Mouse (Mus musculus): Measurements from ENCODE around the gene Prpsap1. TPM values are rescaled to one million over a fixed set of nuclear protein-coding genes. Genes with fewer than 3 reads are reported as not detected.

Prpsap1 gene
- total RNA-seq, 2 experiments from 2014 or later = 70.6 to 82.9 TPM

DNA sequence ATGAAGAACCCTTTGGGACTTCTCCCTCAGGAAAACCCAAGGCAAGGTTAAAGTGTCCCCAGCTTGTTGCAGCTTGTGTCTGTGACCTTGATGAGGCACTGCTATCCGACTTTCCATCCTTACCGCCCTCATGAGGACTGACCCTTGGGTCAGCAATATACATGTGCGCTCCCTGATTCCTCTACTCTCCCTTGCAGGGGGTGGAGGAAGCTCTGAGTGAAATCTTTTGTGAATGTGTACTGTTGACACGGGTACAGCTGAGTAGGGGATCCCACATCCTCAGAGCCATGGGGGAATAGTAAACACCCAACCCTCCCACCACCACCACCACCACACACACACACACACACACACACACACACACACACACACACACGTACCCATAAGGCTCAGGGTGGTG is 30.7 kb downstream of the Prpsap1 start:
- intact Hi-C loops (cut with DNase I) = loop anchor here (10.0 kb wide), 1 partner anchor 239 kb away; no protein-coding TSS in a partner anchor
- no peak for DNase-seq (ENCODE audit: low spot score in 2 of 2)

DNA sequence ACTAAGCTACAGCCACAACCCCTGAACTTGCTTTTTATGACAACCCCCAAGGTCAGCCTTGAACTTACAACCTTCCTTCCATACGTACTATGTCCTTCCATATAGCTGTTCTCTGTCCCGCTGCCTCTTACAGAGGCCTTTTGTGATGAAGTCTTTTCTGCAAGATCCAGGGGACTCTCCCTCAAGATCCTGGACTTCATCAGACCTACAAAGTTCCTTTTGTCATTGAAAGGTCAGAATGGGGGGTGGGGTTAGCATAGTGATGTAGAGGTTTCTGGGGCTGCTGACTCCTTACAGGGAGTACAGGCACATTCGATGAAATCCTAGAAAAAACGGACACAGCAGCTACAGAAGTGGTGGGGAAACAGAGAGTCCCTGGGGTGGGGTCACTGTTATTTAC is 34.2 kb downstream of the Prpsap1 start:
- intact Hi-C loops (cut with DNase I) = loop anchor here (10.0 kb wide), 1 partner anchor 235 kb away; no protein-coding TSS in a partner anchor

GRCm38 (mm10) chr11:116456234-116456633 is 37.8 kb downstream of the Prpsap1 start:
- DNase-seq (ENCODE audit: low spot score in 2 of 2) = no peak
- intact Hi-C loops (cut with DNase I) = no loop called here

More for the DNA sequence above, 34.2 kb downstream of the Prpsap1 start:
- no peak for DNase-seq (ENCODE audit: low spot score in 2 of 2)

DNA sequence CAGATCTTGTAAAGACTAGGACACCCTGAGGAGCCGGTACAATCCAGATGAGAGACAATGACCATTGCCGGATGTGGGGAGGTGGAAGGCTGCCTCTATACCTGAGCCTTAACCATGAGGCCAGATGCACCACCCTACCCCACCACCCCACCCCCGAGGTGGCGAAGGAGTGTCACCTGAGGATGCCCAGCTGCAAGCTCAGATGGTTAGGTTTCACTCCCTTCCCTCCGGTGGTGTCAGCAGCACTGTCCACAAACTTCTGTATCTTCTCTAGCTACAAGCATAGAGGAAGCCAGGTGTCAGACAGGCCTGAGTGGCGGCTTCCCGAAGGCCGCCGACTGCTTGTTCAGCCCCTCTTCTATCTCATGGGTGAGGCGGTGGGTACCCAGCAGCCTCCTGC is 40.1 kb downstream of the Prpsap1 start:
- no peak for DNase-seq (ENCODE audit: low spot score in 2 of 2)
- intact Hi-C loops (cut with DNase I) = no loop called here

DNA sequence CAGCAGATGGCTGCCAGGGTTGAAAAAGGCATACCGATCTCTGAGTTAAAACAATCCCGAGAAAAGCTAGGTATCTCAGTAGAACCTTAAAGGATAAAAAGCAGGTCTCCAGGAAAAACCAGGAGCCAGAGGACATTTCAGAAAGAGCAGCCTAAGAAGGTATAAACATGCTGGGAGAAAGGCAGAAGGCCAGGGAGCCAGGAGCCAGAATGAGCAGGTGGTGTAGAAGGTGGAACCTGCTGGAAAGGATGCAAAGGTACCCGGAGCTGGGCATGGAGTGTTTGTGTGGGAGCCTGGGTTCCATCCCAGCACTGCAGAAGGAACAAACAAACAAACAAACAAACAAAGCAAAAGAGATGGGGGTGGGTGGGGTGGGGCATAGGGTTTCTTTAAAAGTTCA is 44.7 kb downstream of the Prpsap1 start:
- no peak for DNase-seq (ENCODE audit: low spot score in 2 of 2)
- intact Hi-C loops (cut with DNase I) = no loop called here

GRCm38 (mm10) chr11:116447822-116448221 is 46.2 kb downstream of the Prpsap1 start:
- intact Hi-C loops (cut with DNase I) = no loop called here
- DNase-seq (ENCODE audit: low spot score in 2 of 2) = no peak

GRCm38 (mm10) chr11:116446308-116446887 is 47.6 kb downstream of the Prpsap1 start:
- intact Hi-C loops (cut with DNase I) = loop anchor here (1.0 kb wide), 1 partner anchor 127 kb away; no protein-coding TSS in a partner anchor
- no peak for DNase-seq (ENCODE audit: low spot score in 2 of 2)

- intact Hi-C loops (cut with DNase I) = loop anchor here (1.0 kb wide), 1 partner anchor 126 kb away; no protein-coding TSS in a partner anchor
- peak; percentile 96 for DNase-seq (ENCODE audit: low spot score in 2 of 2)
These were observed 48.2 kb downstream of the Prpsap1 start for GRCm38 (mm10) chr11:116445596-116446307.

DNA sequence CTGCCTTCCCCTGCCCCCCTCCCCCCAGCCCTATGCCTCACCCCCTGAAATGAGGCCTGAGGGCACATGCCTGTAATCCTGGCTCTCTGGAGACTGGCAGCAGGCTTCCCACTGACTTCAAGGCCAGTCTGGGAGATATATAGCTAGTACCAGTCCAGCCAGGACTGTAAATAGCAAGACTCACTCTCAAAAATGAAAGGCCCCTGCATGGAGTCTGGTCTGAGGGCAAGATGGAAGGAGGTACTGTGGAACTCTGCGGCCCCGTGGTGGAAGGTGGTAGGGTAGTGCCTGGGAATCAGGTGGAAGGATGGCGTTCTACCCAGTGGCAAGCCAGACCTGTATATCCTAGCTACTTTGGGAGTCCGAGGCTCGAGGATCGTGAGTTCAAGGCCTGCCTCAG is 50.1 kb downstream of the Prpsap1 start:
- no peak for DNase-seq (ENCODE audit: low spot score in 2 of 2)
- intact Hi-C loops (cut with DNase I) = no loop called here

DNA sequence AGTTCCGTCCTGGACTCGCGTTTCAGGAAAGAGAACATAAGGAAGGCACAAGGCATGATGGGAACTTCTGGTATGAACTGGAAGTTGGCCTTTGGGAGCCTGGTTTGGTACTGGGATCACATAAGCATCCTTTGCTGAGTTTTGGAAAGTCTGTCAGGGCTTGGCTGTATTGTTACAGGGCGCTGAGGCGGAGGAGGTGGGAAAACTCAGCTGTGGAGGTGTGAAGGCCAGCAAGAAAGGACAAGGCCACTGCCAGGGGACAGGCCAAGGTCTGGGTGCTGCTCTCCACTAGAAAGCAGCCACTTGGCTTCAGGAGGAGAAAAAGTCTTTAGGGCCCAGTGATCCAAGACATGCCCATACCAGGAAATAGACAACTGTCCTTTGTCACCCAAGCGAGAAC is 50.7 kb downstream of the Prpsap1 start:
- DNase-seq (ENCODE audit: low spot score in 2 of 2) = no peak
- intact Hi-C loops (cut with DNase I) = no loop called here

DNA sequence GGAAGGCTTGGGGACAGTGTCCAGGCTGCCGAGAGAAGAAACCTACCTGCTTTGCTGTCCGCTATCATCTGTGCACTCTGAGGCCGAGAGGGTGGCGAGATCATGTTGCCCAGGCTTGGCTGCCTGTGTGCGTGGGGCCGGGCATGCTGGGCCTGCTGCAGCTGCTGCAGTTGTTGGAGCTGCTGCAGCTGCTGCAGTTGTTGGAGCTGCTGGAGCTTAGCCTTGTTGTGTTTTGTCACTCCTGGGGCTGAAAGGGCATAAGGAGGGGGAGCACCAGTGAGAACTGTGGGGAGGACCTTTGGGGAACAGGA is 51.2 kb downstream of the Prpsap1 start:
- intact Hi-C loops (cut with DNase I) = no loop called here

GRCm38 (mm10) chr11:116442129-116442866 is 51.7 kb downstream of the Prpsap1 start:
- intact Hi-C loops (cut with DNase I) = no loop called here

More for the DNA sequence above, 51.2 kb downstream of the Prpsap1 start:
- no peak for DNase-seq (ENCODE audit: low spot score in 2 of 2)

GRCm38 (mm10) chr11:116440408-116441068 is 53.5 kb downstream of the Prpsap1 start:
- intact Hi-C loops (cut with DNase I) = no loop called here
- DNase-seq (ENCODE audit: low spot score in 2 of 2) = no peak

More at GRCm38 (mm10) chr11:116442129-116442866, 51.7 kb downstream of the Prpsap1 start:
- DNase-seq (ENCODE audit: low spot score in 2 of 2) = no peak

DNA sequence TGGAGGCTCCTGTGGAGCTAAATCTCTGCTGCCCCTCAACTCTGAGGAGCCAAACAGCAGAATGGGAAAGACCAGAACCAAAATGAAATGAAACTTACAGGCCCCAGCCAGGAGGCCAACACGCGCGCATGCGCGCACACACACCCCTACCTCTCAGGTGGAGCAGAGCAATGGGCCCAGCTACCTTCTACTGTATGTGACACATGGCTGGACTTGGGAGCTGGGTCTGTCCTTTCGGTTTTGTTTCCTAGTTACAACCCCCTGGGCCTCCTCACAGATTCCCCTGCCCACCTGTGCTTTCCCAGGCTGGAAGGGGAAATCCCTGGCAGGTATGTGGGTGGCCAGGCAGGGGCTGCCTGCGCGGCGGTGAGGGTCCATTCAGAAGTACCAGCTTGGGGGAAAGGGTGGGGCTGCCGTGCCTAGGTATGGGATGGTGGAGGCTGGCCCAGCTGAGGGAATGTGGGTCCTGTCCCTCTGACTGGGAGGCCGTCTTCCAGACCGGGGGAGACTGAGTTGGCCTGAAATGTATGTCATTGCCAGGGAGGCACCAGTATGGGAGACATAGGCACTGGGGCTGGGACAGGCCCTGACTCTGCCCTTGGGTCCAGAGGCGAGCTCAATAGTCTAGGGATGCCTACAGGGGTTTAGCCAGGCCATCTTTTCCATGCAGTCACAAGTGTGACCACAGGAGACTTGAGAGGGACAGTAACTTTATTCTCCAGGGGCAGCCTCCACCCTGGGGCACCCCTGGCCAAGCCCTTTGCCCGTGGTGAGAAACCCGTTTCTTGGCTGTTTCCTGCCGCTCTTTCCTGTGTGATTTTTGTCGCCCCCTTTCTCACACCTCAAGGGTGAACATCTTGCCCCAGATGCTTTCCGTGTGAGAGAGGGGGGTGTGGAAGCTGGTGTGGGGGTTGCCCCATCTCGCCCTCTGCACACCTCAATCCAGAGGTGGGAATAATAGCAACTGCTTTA is 54.4 kb downstream of the Prpsap1 start:
- no peak for DNase-seq (ENCODE audit: low spot score in 2 of 2)
- intact Hi-C loops (cut with DNase I) = no loop called here

- intact Hi-C loops (cut with DNase I) = no loop called here
- DNase-seq (ENCODE audit: low spot score in 2 of 2) = no peak
These were observed 56.5 kb downstream of the Prpsap1 start for GRCm38 (mm10) chr11:116437541-116437940.

- intact Hi-C loops (cut with DNase I) = no loop called here
- DNase-seq (ENCODE audit: low spot score in 2 of 2) = no peak
These were observed 57.2 kb downstream of the Prpsap1 start for GRCm38 (mm10) chr11:116436725-116437331.

DNA sequence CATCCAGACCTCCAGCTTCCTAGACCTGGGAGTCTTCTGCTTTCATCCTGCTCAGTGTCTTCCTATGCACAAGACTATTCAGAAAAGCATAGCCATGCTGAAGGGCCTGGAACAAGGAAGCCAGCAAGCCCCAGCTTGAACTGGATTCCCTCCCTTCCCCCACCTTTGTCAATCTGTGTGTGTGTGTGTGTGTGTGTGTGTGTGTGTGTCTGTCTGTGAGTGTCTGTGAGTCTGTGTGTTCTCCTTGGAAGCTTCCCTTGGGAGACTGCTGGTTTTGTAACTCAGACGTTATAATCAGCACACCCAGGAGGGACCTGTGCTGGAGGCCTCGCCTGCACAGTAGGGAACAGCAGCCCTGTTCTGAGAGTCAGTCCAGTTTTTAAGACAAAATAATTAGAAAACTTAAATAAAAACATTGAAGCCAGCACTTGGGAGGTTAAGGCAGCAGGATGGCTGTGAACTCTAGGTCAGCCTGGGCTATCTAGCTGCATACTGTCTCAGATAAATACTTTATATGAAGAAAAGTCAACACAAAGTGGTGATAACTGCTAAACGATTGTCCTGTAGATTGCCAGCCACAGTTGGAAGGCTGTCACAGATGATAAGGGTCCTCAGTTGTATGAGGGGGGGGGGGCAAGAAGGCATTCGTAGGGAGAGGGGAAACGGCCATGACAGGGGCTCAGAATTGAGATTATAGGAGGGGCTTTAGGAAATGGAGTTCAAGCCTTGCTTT is 57.8 kb downstream of the Prpsap1 start:
- intact Hi-C loops (cut with DNase I) = loop anchor here (2.0 kb wide), 1 partner anchor 55 kb away; no protein-coding TSS in a partner anchor
- no peak for DNase-seq (ENCODE audit: low spot score in 2 of 2)
